Mouse (Mus musculus) liver, embryonic 12.5 days (tissue): ENCODE results near the gene Mta1. TPM values are rescaled to one million over a fixed set of nuclear protein-coding genes. Genes with fewer than 3 reads are reported as not detected.

Experiments used
- ATAC-seq: fragments of 200-750 bp; cut with Nextera tagmentation; 2 replicates; pipeline ENCODE4 v1.8.0; 2017; ENCODE audit warnings: moderate number of reproducible peaks, mild to moderate bottlenecking, moderate library complexity
- H3K27ac ChIP-seq: fragments of 300-500 bp; sonication (generic); 2 replicates; pipeline ENCODE4 v1.5.1; 2016; ENCODE audit warnings: mild to moderate bottlenecking
- H3K27me3 ChIP-seq: fragments of 300-500 bp; sonication (generic); replicated peaks from 2 replicates; pipeline ENCODE4 v1.6.1; 2016; ENCODE audit warnings: mild to moderate bottlenecking, moderate library complexity
- H3K36me3 ChIP-seq: fragments of 300-500 bp; sonication (generic); 2 replicates; pipeline ENCODE4 v1.6.1; 2016; ENCODE audit warnings: mild to moderate bottlenecking, moderate library complexity
- H3K4me1 ChIP-seq: fragments of 300-500 bp; sonication (generic); 2 replicates; pipeline ENCODE4 v1.6.1; 2016
- H3K4me2 ChIP-seq: fragments of 300-500 bp; sonication (generic); 2 replicates; pipeline ENCODE4 v1.6.1; 2016; ENCODE audit warnings: mild to moderate bottlenecking, moderate library complexity
- H3K4me3 ChIP-seq: fragments of 300-500 bp; sonication (generic); 2 replicates; pipeline ENCODE4 v1.5.1; 2016; ENCODE audit warnings: mild to moderate bottlenecking, moderate library complexity
- H3K9ac ChIP-seq: fragments of 300-500 bp; sonication (generic); 2 replicates; pipeline ENCODE4 v1.6.1; 2016; ENCODE audit warnings: mild to moderate bottlenecking, moderate library complexity
- H3K9me3 ChIP-seq: fragments of 300-500 bp; sonication (generic); replicated peaks from 2 replicates; pipeline ENCODE4 v1.6.1; 2016; ENCODE audit warnings: mild to moderate bottlenecking, moderate library complexity
- WGBS: fragments of 180-500 bp; shearing (Covaris S2); methylation state at CpG from one replicate; pipeline ENCODE4 v1.1.7; 2016; ENCODE audit not compliant: insufficient replicate concordance; 5-methylcytosine and 5-hydroxymethylcytosine counted together
- polyA plus RNA-seq: library from polyadenylated mRNA; unstranded; fragments of >200 nt; fragmentation: Nextera tagmentation; extraction: Ambion mirVana; gene quantifications from 2 replicates; pipeline ENCODE4 v1.2.1, GENCODE M21; 2016

The Mta1 gene
- polyA plus RNA-seq, 1 experiment from 2014 or later = 7.7 TPM

DNA sequence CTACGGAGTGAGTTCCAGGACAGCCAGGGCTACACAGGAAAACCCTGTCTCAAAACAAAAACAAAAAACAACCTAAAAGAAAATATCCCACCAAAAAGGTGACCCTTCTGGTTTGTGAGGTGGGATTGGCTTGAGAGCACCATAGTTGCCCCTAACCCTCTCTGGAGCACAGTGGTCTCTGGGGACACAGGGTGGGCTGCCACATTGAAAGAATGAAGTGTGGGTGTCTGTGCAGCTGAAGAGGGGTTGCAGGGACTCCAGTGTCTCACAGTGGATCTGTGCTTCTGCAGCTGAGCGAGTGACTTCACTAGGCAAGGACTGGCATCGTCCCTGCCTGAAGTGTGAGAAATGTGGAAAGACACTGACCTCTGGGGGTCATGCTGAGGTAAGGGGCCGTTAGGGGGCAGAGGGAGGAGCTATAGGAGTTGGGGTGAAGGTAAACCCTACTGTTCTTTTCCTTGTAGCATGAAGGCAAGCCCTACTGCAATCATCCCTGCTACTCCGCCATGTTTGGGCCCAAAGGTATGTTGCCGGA is 55.0 kb downstream of the Mta1 start:
- 76% methylated on average over 6 of the region's 6 CpGs for WGBS
- peak overlapping the region; percentile 89 for H3K4me2 ChIP-seq
- ATAC-seq = no peak
- H3K36me3 ChIP-seq = peaks cover 7% of the 10 kb centered on the region
- peaks cover 54% of the 10 kb centered on the region for H3K27me3 ChIP-seq
- peak overlapping the region; percentile 59; the same call in 1 of the 2 replicates for H3K4me3 ChIP-seq
- H3K27ac ChIP-seq = no peak overlapping the region
- no peak overlapping the region for H3K9ac ChIP-seq
- H3K4me1 ChIP-seq = peaks cover 72% of the 10 kb centered on the region
- H3K9me3 ChIP-seq = no peaks in the 10 kb centered on the region

DNA sequence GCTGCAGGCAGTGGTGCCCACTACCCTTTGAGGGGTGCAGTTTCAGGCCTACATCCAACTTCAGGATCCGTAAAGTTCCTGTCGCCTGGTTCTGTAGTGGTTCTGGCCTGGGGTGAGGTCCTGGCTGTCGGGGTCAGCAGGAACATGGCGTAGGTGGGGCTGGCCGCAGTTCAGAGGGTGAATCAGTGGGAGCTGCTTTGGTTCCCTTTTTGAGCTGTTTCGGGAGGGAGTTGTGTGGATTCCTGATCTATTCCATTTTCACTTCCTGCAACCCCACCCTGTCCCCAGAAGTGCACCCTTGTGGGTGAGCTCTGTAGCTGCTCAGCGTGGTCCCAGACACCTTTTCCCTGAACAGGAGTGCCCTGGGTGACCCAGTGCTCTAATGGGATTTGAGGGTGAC is 55.9 kb downstream of the Mta1 start:
- H3K27me3 ChIP-seq = peaks cover 45% of the 10 kb centered on the region
- WGBS = 71% methylated on average over 7 of the region's 7 CpGs
- ATAC-seq = no peak
- H3K36me3 ChIP-seq = peaks cover 14% of the 10 kb centered on the region
- H3K27ac ChIP-seq = no peak overlapping the region
- H3K4me3 ChIP-seq = no peak overlapping the region
- H3K4me2 ChIP-seq = no peak overlapping the region
- peaks cover 63% of the 10 kb centered on the region for H3K4me1 ChIP-seq
- H3K9me3 ChIP-seq = no peaks in the 10 kb centered on the region
- no peak overlapping the region for H3K9ac ChIP-seq

DNA sequence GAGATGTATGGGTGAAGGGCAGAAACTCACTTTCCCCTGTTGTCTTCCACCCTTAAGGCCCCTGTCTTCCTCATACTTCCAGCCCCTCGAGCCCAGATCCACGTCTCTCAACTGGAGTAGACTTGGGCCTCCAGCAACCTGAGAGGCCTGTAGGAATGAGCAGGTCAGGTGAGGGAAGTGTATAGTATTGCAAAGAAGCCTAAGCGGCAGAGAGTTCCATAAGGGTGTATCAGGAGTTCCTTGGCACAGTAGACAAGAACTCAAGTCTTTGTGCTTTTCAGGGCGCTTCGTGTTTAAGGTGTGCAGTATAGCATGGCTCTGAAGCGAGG is 56.6 kb downstream of the Mta1 start:
- ATAC-seq = no peak
- Histone ChIP-seq H3K4me1 (peaks cover 58% of the 10 kb centered on the region), H3K4me2 (peak overlapping the region; percentile 92), H3K9ac (no peak overlapping the region; the same call in 1 of the 2 replicates), H3K36me3 (peaks cover 19% of the 10 kb centered on the region), H3K9me3 (no peaks in the 10 kb centered on the region), H3K27ac (0 out of 2 replicates have a peak overlapping the region, but pooled peaks have one; percentile 67), H3K4me3 (peak overlapping the region; percentile 78), H3K27me3 (peaks cover 38% of the 10 kb centered on the region)
- 73% methylated on average over 6 of the region's 6 CpGs for WGBS

DNA sequence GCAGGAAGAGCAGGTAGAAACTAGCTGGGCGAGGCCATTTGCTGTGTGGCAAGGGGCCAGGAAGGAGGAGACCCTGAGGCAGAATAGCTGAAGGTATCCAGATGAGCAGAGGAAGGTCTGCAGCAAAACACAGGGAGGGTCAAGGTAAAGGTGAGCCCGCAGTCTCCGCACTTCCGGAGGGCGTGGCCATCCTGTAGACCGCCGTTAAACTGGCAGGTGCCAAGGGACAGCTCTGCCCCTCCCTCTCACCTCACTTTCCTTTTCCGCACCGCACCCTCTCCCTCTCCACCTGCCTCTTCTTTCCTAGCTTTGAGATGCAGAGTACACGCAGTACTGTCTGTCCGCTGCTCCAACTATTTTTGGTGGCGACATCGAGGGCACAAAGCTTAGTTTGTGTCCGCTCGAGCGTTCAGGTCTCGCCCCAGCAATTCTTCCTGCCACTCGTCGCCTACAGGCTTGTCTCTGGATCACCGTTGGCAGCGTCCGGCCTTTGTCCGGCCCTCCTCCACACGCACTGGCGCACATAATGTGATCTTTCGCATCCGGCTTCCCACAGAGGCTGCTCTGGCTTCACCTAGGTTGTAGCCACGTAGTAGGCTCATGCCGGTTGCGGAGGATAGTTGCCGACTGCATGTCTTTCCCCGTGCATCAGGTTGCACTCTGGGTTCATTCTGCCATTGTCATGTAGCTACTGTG is 57.1 kb downstream of the Mta1 start:
- ATAC-seq = no peak
- H3K36me3 ChIP-seq = peaks cover 22% of the 10 kb centered on the region
- peak overlapping the region; percentile 92 for H3K4me2 ChIP-seq
- H3K4me3 ChIP-seq = peak overlapping the region; percentile 78
- peak overlapping the region; percentile 68 for H3K9ac ChIP-seq
- peaks cover 58% of the 10 kb centered on the region for H3K4me1 ChIP-seq
- 5% methylated on average over 32 of the region's 32 CpGs for WGBS
- no peaks in the 10 kb centered on the region for H3K9me3 ChIP-seq
- peaks cover 33% of the 10 kb centered on the region for H3K27me3 ChIP-seq
- peak overlapping the region; percentile 67 for H3K27ac ChIP-seq

DNA sequence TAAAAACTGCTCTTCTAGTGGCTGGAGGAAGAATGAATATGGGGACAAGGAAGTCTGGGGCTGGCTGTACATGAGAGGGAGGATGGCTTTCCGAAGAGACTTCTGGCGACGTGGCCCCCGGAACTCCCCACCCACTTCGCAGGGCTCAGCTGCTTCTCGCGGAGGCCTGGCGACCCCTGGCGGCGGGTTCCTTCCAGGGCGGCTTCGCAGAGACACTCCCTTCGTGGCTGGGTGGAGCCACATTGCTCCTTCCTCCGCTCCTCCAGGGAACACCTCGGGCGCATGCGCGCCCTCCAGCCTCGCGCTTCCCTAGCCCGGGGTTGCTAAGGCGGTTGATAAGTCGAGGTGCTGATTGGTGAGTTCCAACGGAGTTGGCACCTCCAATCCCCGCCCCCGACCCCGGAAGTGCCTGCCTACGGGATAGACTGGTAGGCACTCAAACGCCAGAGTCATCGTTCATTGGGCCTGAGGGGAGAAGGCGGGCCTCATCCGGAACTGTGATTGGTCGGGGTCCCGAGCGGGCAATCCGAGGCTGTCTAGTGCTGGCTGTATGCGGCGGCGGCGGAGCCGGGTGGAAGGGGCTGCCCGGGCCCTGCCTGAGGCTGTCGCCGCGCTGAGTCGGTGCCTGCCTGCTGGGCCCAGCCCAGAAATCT is 57.9 kb downstream of the Mta1 start, which contains the start of gene Tedc1:
TSS of gene Tedc1 (plus strand) at position 535 of the 653 bp plus-strand sequence.
- Histone ChIP-seq H3K27ac (peak within 1 kb of the TSS; percentile 75), H3K4me2 (peak within 1 kb of the TSS; percentile 94), H3K4me3 (peak within 1 kb of the TSS; percentile 78), H3K9me3 (no peaks in the 10 kb centered on the region), H3K9ac (peak within 1 kb of the TSS; percentile 85), H3K4me1 (peaks cover 50% of the 10 kb centered on the region), H3K27me3 (peaks cover 25% of the 10 kb centered on the region), H3K36me3 (peaks cover 28% of the 10 kb centered on the region)
- WGBS = under 1% methylated on average over 46 of the region's 46 CpGs
- peak; percentile 96 for ATAC-seq

DNA sequence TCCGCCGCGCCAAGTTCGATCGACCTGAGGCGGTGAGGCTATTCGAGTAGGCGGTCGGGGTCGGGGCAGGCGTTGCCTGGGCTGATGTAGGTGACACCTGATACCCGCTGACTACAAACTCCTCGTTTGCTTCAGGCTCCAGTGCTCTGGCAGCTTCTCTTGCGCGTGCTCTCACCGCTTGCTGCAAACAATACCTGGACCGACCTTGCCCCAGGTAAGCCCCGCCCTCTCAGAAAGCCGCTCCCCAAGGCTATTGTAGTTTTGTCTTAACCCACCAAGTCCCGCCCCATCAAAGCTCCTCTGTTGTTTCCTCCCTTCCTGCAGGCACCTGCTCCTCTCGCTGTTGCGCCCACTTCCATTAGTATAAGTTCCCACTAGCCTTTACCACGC is 58.5 kb downstream of the Mta1 start:
- Histone ChIP-seq H3K4me2 (peak overlapping the region; percentile 94), H3K27ac (peak overlapping the region; percentile 75), H3K4me3 (peak overlapping the region; percentile 78), H3K9me3 (no peaks in the 10 kb centered on the region), H3K9ac (peak overlapping the region; percentile 85), H3K27me3 (peaks cover 19% of the 10 kb centered on the region), H3K4me1 (peaks cover 45% of the 10 kb centered on the region), H3K36me3 (peaks cover 33% of the 10 kb centered on the region)
- WGBS = under 1% methylated on average over 23 of the region's 23 CpGs
- peak; percentile 22 for ATAC-seq

DNA sequence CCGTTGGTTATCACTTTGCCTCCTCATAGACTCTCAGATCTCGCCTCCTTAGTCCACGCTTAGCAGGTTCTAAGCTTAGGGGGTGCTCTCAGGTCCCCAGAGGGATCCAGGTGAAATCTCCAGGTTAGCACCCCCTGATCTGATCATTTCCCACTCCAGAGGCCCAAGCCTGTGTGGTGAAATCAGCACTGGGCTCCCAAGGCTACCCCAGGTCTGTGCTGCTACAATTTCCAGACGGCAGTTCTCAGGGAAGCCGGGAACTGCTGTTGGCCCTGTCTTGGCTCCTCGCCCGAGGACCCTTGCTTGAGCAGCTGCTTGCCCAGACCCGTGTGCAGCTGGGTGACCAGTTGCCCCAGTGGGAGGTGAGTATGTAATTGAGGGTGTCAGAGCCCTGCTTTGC is 58.9 kb downstream of the Mta1 start:
- Histone ChIP-seq H3K4me2 (peak overlapping the region; percentile 94), H3K4me3 (peak overlapping the region; percentile 78), H3K27me3 (peaks cover 15% of the 10 kb centered on the region), H3K9ac (peak overlapping the region; percentile 85), H3K27ac (peak overlapping the region; percentile 3; the same call in 1 of the 2 replicates), H3K36me3 (peaks cover 38% of the 10 kb centered on the region), H3K9me3 (no peaks in the 10 kb centered on the region), H3K4me1 (peaks cover 40% of the 10 kb centered on the region)
- ATAC-seq = no peak
- 46% methylated on average over 8 of the region's 8 CpGs for WGBS

DNA sequence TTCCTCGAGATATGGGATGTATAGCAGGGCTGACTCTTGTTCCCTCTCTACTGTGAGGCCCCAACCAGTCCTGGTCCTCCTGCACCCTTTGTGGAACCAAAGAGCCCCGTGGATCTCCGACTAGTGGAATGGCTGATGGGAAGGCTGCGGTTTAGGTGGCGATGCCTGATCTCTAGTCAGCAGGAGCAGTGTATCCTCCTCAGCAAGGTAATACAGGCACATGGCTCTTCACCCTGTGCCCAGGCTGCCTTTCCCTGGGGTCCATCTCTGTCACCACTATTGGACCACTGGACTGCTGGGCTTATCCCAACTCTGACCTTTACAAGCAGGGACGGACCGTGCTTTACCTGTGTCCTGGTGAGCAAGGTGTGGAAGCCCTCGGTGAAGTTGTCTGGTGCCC is 59.4 kb downstream of the Mta1 start:
- Histone ChIP-seq H3K9me3 (no peaks in the 10 kb centered on the region), H3K9ac (peak overlapping the region; percentile 85; the same call in 1 of the 2 replicates), H3K4me1 (peaks cover 35% of the 10 kb centered on the region), H3K4me3 (no peak overlapping the region), H3K36me3 (peaks cover 43% of the 10 kb centered on the region), H3K4me2 (peak overlapping the region; percentile 94), H3K27me3 (peaks cover 10% of the 10 kb centered on the region; the same call in 1 of the 2 replicates), H3K27ac (no peak overlapping the region)
- 81% methylated on average over 8 of the region's 8 CpGs for WGBS
- ATAC-seq = no peak

DNA sequence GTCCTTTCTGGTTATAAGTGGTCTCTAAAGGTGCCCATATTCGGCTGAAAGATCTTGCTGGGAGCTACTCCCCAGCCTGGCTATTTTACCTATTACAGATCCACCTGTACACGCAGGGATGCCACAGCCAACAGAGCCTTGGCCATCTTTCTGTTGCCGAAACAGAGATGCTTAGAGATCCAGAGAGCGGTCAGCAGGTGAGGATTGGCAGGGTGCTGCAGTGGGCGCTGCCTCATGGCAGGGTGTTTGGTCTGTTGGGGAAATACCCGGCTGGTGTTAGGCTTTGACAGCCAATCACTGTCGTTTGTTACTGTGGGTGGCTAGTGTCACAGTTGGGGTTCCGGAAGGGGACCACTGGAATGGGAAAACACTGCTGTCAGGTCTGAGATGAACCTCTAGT is 59.9 kb downstream of the Mta1 start:
- ATAC-seq = no peak
- Histone ChIP-seq H3K4me1 (peaks cover 30% of the 10 kb centered on the region), H3K4me2 (no peak overlapping the region), H3K27me3 (peaks cover 5% of the 10 kb centered on the region; the same call in 1 of the 2 replicates), H3K9me3 (no peaks in the 10 kb centered on the region), H3K27ac (no peak overlapping the region), H3K4me3 (no peak overlapping the region), H3K36me3 (peaks cover 48% of the 10 kb centered on the region), H3K9ac (no peak overlapping the region)
- 82% methylated on average over 8 of the region's 8 CpGs for WGBS

DNA sequence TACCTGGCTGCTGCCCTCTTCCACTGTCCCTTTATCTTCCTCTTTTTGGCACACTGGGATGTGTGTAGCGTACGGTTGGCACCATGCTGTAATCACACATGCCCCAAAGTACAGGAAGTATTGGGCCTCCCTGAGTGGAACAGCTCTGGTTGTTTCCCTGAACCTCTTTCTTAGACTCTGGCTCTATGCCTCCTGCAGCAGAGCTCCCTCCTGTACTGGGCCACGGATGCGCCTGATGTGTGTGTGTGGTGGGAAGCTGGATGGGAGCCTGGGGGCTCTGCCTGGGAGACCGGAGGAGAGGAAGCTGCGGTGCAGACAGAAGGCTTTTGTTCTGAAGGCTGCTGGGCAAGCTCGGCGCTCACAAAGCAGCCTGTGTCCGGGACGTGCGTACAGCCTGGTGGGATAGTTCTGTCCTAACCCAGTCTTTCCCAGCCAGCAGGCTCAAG is 65.5 kb downstream of the Mta1 start:
- no peak for ATAC-seq
- Histone ChIP-seq H3K36me3 (peaks cover 59% of the 10 kb centered on the region), H3K4me2 (no peak overlapping the region), H3K4me1 (peaks cover 10% of the 10 kb centered on the region), H3K27ac (no peak overlapping the region), H3K27me3 (no peaks in the 10 kb centered on the region), H3K9ac (no peak overlapping the region), H3K9me3 (no peaks in the 10 kb centered on the region), H3K4me3 (no peak overlapping the region)
- WGBS = 87% methylated on average over 11 of the region's 11 CpGs

DNA sequence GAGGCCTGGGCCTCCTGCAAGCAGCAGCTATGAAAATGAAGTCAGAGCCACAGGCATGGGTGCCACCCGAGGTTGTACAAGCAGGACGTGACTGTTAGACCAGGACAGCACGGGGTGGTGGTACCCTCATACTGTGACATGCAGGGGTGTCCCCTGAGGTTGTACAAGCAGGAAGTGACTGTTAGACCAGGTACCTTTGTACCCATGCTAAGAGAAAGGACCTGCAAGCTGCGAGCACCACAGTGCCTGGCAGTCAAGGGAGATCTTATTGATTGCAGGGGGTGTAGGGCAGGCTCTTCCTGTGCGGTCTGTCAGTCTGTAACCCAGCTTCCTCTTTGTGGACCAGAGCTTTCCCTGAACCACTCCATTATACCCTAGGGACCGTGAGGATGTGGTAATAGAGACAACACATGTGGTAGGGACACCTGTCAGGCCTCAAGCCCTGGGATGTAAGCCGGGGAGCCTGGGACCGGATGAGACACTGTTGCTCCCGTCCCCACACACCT is 70.0 kb downstream of the Mta1 start:
- Histone ChIP-seq H3K9me3 (no peaks in the 10 kb centered on the region), H3K27ac (no peak overlapping the region)
- 23% methylated on average over 9 of the region's 9 CpGs for WGBS

More for the DNA sequence above, 70.0 kb downstream of the Mta1 start:
- no peaks in the 10 kb centered on the region for H3K27me3 ChIP-seq
- H3K9ac ChIP-seq = no peak overlapping the region
- no peak overlapping the region for H3K4me3 ChIP-seq
- ATAC-seq = peak; percentile 63
- H3K36me3 ChIP-seq = peaks cover 22% of the 10 kb centered on the region
- peaks cover 10% of the 10 kb centered on the region for H3K4me1 ChIP-seq
- H3K4me2 ChIP-seq = no peak overlapping the region
